Mouse (Mus musculus) MEL (cell line): ENCODE measurements around the gene Gys2.

ENCODE experiments used
- BHLHE40 ChIP-seq: IDR thresholded peaks from 2 replicates; pipeline ENCODE4 v1.6.1; 2012; ENCODE audit warnings: low read depth, mild to moderate bottlenecking, inconsistent platforms, low read length, improper control_type of control experiment, borderline replicate concordance
- CHD1 ChIP-seq: IDR thresholded peaks from 2 replicates; pipeline ENCODE4 v1.6.1; 2012; ENCODE audit warnings: low read depth, mild to moderate bottlenecking, inconsistent platforms, low read length, improper control_type of control experiment
- CHD2 ChIP-seq: IDR thresholded peaks from 2 replicates; pipeline ENCODE4 v1.6.1; 2011; ENCODE audit warnings: low read length, improper control_type of control experiment
- CTCF ChIP-seq, 3 experiments: IDR thresholded peaks in 2 of 3; conservative IDR thresholded peaks in 1 of 3; 2 replicates each; pipeline ENCODE4 v1.5.1; 2011 to 2012; ENCODE audit warnings: low read length in 3 of 3, low read depth in 2 of 3, mild to moderate bottlenecking in 2 of 3, improper control_type of control experiment in 1 of 3, inconsistent platforms in 1 of 3, mixed read lengths in 1 of 3, moderate library complexity in 1 of 3; ENCODE audit not compliant: control insufficient read depth in 1 of 3, insufficient read depth in 1 of 3, poor library complexity in 1 of 3, severe bottlenecking in 1 of 3
- HCFC1 ChIP-seq: IDR thresholded peaks from 2 replicates; pipeline ENCODE4 v1.6.1; 2012; ENCODE audit warnings: low read depth, mild to moderate bottlenecking, inconsistent platforms, low read length, improper control_type of control experiment, moderate library complexity
- MAX ChIP-seq: IDR thresholded peaks from 2 replicates; pipeline ENCODE4 v1.6.1; 2011; ENCODE audit warnings: low read length, improper control_type of control experiment
- NELFE ChIP-seq: IDR thresholded peaks from 2 replicates; pipeline ENCODE4 v1.6.1; 2011; ENCODE audit warnings: low read depth, low read length, improper control_type of control experiment
- POLR2A ChIP-seq, 2 experiments: IDR thresholded peaks; 2 replicates each; pipeline ENCODE4 v1.6.1; 2011 to 2012; ENCODE audit warnings: low read length in 2 of 2, mild to moderate bottlenecking in 2 of 2, control low read depth in 1 of 2, improper control_type of control experiment in 1 of 2, low read depth in 1 of 2, moderate library complexity in 1 of 2; ENCODE audit not compliant: control insufficient read depth in 1 of 2, insufficient read depth in 1 of 2, poor library complexity in 1 of 2

GRCm38 (mm10) chr6:142411140-142411539, 61.8 kb downstream of the Gys2 start:
- TF ChIP-seq HCFC1 (no peak), CHD2 (no peak), POLR2A (IDR thresholded peaks at IDR 0.05; ENCODE audit: control insufficient read depth in 1 of 2, insufficient read depth in 1 of 2, low read depth in 1 of 2, low read length in 2 of 2, poor library complexity in 1 of 2) (no peak), MAX (no peak), BHLHE40 (no peak), CHD1 (no peak), NELFE (no peak), CTCF (IDR thresholded peaks at IDR 0.05 in 2 of 3, conservative IDR thresholded peaks at IDR 0.05 in 1 of 3; ENCODE audit: control insufficient read depth in 1 of 3, insufficient read depth in 1 of 3, low read depth in 2 of 3, low read length in 3 of 3, poor library complexity in 1 of 3, severe bottlenecking in 1 of 3) (no peak)
